Mouse (Mus musculus) ES-Bruce4 (cell line): ENCODE measurements around the gene Ovca2.

Experiments used
- CTCF ChIP-seq: IDR thresholded peaks from one replicate; pipeline ENCODE4 v1.8.1; 2011; ENCODE audit warnings: low read depth, low read length
- EP300 ChIP-seq: IDR thresholded peaks from 2 replicates; pipeline ENCODE4 v1.6.1; 2011; ENCODE audit warnings: low read depth, low read length; ENCODE audit not compliant: insufficient read depth
- POLR2A ChIP-seq: IDR thresholded peaks from one replicate; pipeline ENCODE4 v1.8.1; 2011; ENCODE audit warnings: low read length; ENCODE audit not compliant: insufficient read depth

- no peak for TF ChIP-seq EP300
- TF ChIP-seq POLR2A, result no peak
- no peak for TF ChIP-seq CTCF
These were observed 36.7 kb downstream of the Ovca2 start for GRCm38 (mm10) chr11:75141913-75142312.
